Mouse (Mus musculus): ENCODE results near the gene Esrra.

The Esrra gene

DNA sequence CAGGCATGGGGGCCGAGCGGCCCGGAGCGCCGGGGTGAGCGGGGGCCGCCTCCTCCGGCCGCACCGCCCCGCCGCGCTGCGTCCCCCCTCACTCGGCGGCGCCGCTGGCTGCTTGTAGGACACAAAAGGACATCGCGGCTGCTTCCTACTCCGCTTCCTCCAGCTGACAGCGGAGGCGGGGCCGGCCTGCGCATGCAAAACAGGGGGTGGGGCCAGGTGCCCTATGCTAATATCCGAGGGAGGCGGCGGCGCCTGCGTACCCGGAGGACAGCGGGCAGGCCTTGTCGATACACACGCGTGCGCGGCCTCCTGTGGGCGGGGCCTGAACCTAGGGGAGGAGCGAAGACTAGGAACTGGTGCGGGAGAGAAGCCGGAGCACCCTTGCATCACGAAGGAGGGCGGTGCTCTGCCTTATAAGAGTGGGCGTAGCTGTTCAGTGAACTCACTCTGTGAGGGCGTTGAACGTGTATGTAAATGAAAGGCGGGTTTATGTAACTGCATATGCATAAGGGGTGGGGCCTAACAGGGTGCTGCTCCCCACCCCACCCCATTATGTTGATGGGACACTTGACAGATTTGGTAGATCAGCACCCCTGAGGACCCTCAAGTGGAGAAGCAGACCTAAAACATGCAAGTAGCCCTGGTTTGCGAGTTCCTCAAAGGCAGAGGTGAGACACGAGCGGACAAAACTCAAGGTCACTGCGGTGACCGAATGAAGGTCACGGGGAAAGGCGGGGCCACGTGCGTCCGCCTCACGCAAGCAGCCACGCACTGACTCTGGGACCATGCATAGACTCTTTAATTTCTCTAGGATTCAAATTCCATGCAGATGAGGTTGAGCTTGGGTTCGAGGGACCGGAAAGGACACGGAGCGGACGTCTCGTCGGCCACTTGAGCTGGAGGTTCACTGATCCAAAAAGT lies at the start of gene Esrra:
Esrra (minus strand) TSS at position 167 of the 921 bp plus-strand sequence.
- DNase-seq (ENCODE audit: low read depth) = peak; percentile 100

GRCm38 (mm10) chr19:6970460-6971085 lies 49.0 kb upstream of the Esrra start:
- peak; percentile 73 for DNase-seq (ENCODE audit: low read depth)

- DNase-seq (ENCODE audit: low read depth) = peak; percentile 89
Measured at GRCm38 (mm10) chr19:6969665-6970381, 48.2 kb upstream of the Esrra start.

DNA sequence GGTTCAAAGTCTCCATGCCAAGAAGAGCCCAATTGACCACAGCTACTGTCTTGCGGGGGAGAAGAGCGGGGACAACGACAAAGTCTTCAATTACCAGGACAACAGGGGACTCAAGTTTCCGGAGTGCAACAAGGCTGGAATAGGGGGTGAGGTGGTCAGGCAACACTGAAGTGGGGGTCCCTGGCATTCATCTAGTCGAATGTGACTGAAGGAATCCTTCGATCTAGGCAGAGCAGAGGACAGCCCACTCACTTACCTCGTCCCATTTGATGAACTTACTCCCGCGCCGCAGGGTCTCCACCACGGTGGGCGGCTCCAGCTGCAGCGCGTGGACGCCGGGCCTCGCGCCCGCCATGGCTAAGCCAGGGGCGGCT lies 47.7 kb upstream of the Esrra start:
- DNase-seq (ENCODE audit: low read depth) = no peak

DNA sequence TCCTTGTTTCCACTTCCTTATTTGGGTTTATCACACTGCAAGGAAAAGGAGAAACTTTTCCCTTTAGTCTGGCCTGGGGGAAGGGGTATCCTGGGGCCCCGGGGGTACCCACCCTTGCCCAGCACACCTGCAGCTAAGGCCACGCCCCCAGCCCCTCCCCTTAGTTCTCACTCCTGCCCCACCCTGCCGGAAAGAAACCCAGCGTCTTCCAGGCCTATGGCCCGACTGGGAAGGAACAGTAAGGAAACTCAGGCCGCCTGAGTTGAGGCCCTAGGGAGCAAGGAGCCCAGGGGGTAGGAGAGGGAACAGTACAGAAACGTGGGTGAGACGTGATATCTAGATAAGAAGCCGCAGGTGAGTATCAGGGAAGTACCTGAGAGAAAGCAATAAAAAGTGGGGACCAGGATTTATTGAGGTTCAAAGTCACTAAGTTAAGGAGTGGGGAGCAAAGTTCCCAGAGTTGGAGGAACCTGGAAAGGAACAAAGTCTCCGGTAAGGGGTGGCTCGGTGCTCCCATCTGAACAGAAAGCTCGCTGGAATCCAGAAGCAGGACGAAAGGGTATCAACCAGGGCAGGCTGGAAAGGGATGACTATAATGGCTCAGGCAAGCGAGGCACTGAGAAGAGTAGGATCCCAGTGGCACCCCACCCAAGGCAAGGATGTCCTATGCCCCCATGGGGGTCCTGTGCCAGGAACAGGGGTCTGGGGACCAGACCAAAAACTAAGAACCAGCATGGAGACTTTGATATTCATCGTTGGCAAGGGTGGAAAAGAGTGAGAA lies 47.1 kb upstream of the Esrra start:
- DNase-seq (ENCODE audit: low read depth) = peak; percentile 55

DNA sequence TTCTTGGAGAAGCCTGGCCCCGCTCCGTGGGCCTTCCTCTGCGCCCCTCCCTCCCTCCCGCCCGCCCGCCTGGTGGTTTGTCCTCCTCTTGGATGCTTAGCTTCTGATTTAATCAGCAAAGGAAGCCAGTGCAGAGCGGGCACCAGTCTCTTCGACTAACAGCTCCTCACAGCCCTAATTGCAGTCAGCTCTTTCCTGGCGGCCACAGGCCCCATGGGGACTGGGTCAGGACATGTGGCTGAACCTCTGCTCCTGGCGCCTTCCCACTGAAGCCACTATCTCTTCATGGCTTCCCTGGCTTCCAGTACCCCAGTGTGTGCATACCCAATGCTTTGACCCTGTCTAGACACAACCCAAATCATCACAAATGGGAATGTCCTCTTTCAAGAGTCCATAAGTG lies 34.8 kb upstream of the Esrra start:
- no peak for DNase-seq (ENCODE audit: low read depth)

DNA sequence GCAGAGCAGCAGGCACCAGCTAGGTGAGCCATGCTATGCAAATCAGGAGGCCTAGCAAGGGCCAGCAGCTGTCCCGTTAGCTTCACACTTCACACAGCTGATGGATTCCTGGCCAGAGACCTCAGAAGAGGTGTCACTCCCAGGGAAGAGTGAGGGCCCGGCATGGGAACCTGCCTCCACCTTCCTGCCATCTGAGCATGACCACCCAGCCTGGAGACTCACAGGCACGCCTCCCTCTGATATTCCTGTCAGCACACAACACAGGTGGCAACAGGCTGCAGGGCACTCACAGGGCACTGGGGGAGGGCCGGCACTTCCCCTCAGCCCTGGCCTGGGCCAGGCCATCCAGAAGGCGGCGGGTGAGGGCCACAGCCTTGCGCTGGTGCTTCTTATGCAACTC lies 33.8 kb upstream of the Esrra start:
- no peak for DNase-seq (ENCODE audit: low read depth)

DNA sequence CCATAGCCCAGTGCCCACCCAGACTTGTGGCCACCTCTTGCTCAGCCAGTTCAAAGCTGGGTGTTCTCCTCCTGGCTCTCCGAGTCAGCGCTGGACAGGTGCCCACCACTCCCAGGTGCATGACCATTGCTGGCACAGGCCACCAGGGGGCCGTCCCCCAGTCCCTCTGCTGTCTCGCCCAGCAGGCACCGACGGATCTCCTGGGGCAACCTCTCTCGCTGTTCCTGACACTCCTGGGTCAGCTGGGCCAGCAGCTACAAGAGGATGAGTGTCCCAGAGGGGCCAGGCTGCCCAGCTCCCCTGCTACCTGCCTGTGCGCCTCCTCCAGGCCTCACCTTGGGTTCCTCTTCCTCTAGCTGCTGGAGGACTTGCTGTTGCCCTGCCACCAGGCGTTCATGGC lies 32.4 kb upstream of the Esrra start:
- DNase-seq (ENCODE audit: low read depth) = peak; percentile 55

GRCm38 (mm10) chr19:6952712-6953037 lies 31.1 kb upstream of the Esrra start:
- DNase-seq (ENCODE audit: low read depth) = peak; percentile 45

DNA sequence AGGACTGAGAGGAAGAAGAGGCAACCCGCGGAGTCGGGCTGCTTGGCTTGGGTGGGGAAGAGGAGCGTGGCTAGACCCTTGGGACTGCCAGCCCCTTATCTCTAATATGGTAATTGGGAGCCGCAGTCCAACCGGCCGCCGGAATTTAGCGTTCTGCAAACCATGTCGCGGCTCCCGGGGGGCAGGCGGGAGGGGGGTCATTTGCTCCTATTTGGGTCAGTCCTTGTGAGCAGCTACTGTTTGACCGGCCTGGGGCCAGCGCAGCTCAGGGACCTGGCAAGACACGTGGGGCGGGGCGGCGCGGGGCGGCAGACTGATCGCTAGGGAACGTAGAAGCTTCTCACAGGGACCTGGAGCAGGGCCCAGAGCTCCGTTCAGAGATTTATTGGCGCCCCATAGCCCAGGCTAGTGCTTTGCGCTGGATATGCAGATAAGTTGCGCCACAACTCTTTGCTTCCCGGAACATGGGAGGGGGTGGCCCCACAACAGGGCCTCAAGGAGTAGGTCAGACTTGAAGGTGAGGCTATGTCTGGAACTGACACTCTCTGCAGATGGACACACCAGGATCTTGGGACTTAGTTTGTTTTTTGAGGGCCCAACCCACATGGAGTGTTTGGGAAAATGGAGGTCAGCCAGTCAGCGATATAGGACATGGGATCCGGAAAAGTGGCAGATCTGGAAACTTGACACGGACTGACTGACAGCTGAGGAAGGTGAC lies 30.5 kb upstream of the Esrra start:
- peak; percentile 65 for DNase-seq (ENCODE audit: low read depth)

DNA sequence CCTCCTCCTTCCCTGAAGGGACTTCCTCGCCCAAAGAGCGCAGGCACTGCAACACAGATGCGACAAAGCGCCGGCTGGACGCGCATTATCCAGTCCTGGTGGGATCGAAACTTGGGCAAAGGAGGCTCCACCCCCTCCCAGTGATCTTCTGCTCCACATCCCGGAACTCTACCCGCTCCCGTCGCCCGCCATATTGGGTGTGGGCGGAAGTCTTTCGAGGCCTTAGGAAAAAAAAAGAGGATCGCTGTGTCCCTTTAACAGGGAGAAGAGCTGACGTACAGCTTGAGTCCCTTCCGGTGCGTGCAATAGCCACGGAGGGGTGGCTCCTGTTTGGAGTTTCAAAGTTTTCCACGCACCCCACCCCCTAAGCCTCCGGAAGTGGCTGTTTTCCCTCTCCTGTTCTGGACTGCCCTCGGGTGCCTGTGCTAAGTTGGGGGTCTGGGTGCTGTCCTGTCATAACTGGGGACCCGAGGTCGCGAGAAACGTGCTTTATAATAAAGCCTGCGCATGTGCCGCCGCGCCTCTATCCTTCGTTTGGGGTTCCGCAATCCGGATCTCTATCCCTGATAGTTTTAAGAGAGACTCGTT lies 29.9 kb upstream of the Esrra start:
- peak; percentile 90 for DNase-seq (ENCODE audit: low read depth)

DNA sequence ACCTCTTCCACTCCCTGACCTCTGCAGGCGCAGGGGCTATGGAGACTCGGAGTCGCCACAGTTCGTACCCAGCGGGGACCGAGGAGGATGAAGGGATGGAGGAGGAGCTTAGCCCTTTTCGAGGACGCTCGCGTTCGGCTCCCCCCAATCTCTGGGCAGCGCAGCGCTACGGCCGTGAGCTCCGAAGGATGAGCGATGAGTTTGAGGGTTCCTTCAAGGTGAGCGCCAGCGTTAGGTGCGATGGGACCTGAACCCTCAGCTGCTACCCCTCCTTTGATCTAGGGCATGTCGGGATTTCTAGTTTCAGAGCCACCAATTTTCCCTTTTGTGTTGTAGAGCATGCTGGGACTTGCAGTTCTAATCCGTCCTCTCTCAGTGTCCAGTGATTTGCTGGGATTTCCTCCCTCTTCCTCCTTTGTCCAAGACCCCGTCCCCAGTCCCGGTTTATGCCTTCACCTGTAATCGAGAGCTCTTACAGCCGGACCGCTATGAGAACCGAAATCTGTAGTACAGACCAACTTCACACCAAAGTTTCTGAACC lies 29.1 kb upstream of the Esrra start:
- DNase-seq (ENCODE audit: low read depth) = peak; percentile 71

GRCm38 (mm10) chr19:6949951-6950350 lies 28.3 kb upstream of the Esrra start:
- no peak for DNase-seq (ENCODE audit: low read depth)

DNA sequence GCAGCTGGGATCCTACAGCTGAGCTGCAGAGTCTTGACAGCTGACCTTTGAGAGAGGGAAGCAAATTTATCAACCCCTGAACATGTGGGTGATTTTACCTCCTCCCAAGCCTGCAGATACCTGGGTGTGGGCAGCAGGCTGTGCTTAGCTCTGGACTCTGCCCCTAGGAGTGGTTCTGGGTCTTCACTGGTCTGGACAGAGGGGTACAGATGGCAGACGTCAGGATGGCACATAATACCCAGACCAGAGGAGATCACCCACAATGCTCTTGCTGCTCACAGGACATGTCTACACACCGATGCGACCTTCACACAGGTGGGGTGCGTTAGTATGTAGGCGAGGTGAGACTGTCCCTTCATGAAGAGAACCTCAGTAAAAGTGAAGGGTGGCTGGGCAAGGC lies 27.9 kb upstream of the Esrra start:
- no peak for DNase-seq (ENCODE audit: low read depth)

DNA sequence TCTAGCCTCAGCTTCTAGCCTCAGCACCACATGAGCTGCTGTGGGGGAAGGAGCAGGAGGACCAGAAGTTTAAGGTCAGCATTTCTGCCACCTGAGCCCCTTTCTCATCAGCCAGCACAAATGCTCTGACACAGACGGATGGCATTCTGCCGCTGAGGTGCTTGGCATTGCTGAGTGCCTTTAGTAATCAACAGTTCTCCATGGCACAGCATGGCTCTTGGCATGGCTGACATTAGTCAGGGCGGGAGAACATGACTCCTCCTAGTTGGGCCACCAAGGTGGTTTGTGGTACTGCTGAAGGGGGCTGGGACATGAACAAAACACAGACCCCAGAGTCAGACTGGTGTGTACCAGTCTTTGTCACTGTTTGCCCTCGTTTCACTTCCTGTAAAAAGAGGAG lies 26.6 kb upstream of the Esrra start:
- no peak for DNase-seq (ENCODE audit: low read depth)

- DNase-seq (ENCODE audit: low read depth) = no peak
Measured at GRCm38 (mm10) chr19:6947742-6948141, 26.1 kb upstream of the Esrra start.

DNA sequence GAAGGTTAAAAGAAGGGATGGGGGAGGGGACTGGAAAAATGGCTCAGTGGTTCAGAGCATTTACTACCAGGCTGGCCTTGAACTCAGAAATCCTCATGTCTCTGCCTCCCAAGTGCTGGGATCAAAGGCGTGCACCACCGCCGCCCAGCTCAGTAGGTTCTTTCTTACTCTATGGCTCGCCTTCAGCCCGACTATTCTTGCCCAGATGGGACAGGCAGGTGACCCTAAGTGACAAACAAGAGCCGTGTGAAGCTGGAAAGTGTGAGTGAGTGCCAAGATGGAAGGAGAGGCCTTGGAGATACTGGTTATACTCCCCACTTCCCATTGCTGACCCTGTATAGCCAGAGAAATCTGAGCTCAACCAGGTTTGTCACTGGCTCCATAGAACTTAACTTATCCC lies 22.1 kb upstream of the Esrra start:
- DNase-seq (ENCODE audit: low read depth) = no peak

DNA sequence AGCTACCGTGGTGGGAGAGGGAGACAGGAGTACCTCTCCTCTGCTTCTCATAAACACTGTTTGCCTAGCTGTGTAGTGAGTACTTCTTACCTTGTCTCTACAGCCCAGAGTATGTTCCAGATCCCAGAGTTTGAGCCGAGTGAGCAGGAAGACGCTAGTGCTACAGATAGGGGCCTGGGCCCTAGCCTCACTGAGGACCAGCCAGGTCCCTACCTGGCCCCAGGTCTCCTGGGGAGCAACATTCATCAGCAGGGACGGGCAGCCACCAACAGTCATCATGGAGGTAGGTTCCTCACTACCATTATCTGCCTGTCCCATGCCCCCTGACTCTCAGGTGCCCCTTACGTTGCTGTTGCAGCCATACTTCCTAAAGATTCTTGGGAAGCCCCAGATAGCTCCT lies 21.2 kb upstream of the Esrra start:
- DNase-seq (ENCODE audit: low read depth) = no peak

GRCm38 (mm10) chr19:6942249-6942691 lies 20.7 kb upstream of the Esrra start, which contains the start of gene Gpr137:
Gene Gpr137 (minus strand): TSS chr19:6942480.
- peak; percentile 94 for DNase-seq (ENCODE audit: low read depth)

- peak; percentile 97 for DNase-seq (ENCODE audit: low read depth)
Measured at GRCm38 (mm10) chr19:6941372-6942248, 20.0 kb upstream of the Esrra start, which contains the start of gene Bad. Gene Bad (plus strand): TSS chr19:6941861.

All from induced T-regulatory cell, adult 2 months (primary cell).